Mouse (Mus musculus) layer of hippocampus, postnatal 14 days (tissue): ENCODE measurements around the gene Gm9048. TPM values are rescaled to one million over a fixed set of nuclear protein-coding genes. Genes with fewer than 3 reads are reported as not detected.
"Not testable (repeated sequence)": the region's sequence is repeated elsewhere in the genome, so short reads cannot be mapped to it uniquely, and the experiment has no call there.

ENCODE experiments used
- DNase-seq, 2 experiments: peaks; one replicate each; pipeline ENCODE4 v3.0.0; 2021 to 2022; ENCODE audit warnings: low spot score in 2 of 2, mixed read lengths in 1 of 2
- long read RNA-seq, 2 experiments: library from polyadenylated mRNA; stranded (forward); transcript quantifications; one replicate each; pipeline ENCODE4 v2.0.0; 2021
- total RNA-seq, 2 experiments: library from RNA; stranded (reverse); gene quantifications; 2 replicates each; pipeline ENCODE4 v1.2.3; 2021

The Gm9048 gene
- total RNA-seq = under 1 TPM in 1 of 2 experiments, not detected in 1; 0.21 TPM
- long read RNA-seq, experiment 1 = 0 reads
- long read RNA-seq, experiment 2 = 0 reads

DNA sequence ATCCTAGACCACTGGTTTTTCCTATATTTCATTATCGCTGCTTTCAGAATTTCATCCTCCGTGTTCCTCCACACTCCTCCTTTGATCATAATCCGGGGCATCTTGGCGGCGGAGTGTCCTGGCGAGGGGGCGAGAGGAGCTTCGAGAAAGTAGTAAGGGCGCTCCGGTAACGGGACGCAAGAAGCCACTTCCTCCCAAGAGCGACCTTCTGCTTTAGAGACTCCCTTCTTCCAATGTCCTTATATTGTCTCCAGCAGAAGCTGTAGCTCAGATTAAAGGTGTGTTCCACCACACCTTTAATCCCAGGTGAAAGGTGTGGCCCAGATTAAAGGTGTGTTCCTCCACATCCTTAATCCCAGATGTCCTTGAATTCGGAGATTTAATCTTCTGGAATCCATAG lies at the start of gene Gm9048:
Gene Gm9048, minus strand, starts transcription at position 101 of the 400 bp plus-strand sequence.
- DNase-seq = not testable (repeated sequence)

DNA sequence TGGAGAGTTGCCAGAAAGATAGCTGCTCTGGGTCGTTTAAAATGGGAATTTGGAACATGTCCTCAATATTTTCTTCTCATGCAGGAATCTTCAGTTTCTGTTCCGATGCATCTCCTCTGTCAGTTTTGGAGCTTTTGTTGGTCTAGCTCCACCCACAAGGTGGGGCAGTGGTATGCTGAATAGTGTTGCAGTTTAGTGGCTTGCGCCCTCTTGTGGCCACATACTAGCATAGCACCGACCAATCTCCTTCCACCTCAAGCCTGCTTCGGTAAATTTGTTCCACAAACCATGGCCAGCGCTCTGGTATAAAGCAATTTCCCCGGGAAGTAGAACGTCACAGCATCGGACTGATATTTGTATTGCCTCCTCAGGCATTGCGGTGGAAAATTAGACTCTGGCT lies 22.0 kb upstream of the Gm9048 start:
- peak; percentile 82 to 94 for DNase-seq

DNA sequence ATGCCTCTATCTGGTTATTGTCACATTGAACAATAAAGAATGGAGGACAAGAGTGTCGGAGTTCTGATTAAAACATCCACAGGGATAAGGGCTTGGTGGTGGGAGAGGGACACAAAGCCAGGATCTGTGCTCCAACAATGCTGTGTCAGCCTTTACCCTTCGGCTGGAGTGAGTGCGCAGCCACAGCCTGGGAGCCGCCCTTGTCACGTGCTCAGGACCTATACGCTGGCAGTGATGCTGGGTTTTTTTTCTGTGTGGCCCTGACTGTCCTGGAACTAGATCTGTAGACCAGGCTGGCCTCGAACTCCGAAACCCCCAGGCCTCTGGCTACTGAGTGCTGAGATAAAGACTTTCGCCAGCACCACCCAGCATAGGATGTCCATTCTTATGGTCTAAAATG lies 21.0 kb upstream of the Gm9048 start:
- no peak for DNase-seq

DNA sequence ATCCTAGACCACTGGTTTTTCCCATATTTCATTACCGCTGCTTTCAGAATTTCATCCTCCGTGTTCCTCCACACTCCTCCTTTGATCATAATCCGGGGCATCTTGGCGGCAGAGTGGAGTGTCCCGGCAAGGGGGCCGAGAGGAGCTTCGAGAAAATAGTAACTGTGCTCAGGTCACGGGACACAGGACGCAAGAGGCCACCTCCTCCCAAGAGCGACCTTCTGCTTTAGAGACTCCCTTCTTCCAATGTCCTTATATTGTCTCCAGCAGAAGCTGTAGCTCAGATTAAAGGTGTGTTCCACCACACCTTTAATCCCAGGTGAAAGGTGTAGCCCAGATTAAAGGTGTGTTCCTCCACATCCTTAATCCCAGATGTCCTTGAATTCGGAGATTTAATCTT lies 5.5 kb upstream of the Gm9048 start, which contains the start of gene Gm9049:
Gene Gm9049, minus strand, starts transcription at position 101 of the 400 bp plus-strand sequence.
- DNase-seq = not testable (repeated sequence)

DNA sequence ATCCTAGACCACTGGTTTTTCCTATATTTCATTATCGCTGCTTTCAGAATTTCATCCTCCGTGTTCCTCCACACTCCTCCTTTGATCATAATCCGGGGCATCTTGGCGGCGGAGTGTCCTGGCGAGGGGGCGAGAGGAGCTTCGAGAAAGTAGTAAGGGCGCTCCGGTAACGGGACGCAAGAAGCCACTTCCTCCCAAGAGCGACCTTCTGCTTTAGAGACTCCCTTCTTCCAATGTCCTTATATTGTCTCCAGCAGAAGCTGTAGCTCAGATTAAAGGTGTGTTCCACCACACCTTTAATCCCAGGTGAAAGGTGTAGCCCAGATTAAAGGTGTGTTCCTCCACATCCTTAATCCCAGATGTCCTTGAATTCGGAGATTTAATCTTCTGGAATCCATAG lies 5.3 kb downstream of the Gm9048 start, which contains the start of gene Gm9046:
Gene Gm9046, minus strand, starts transcription at position 101 of the 400 bp plus-strand sequence.
- not testable (repeated sequence) for DNase-seq

DNA sequence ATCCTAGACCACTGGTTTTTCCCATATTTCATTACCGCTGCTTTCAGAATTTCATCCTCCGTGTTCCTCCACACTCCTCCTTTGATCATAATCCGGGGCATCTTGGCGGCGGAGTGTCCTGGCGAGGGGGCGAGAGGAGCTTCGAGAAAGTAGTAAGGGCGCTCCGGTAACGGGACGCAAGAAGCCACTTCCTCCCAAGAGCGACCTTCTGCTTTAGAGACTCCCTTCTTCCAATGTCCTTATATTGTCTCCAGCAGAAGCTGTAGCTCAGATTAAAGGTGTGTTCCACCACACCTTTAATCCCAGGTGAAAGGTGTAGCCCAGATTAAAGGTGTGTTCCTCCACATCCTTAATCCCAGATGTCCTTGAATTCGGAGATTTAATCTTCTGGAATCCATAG lies 10.7 kb downstream of the Gm9048 start, which contains the start of gene Gm9045:
Gene Gm9045, minus strand, starts transcription at position 101 of the 400 bp plus-strand sequence.
- not testable (repeated sequence) for DNase-seq

DNA sequence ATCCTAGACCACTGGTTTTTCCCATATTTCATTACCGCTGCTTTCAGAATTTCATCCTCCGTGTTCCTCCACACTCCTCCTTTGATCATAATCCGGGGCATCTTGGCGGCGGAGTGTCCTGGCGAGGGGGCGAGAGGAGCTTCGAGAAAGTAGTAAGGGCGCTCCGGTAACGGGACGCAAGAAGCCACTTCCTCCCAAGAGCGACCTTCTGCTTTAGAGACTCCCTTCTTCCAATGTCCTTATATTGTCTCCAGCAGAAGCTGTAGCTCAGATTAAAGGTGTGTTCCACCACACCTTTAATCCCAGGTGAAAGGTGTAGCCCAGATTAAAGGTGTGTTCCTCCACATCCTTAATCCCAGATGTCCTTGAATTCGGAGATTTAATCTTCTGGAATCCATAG lies 16.2 kb downstream of the Gm9048 start, which contains the start of gene Gm9044:
Gene Gm9044, minus strand, starts transcription at position 101 of the 400 bp plus-strand sequence.
- DNase-seq = not testable (repeated sequence)

DNA sequence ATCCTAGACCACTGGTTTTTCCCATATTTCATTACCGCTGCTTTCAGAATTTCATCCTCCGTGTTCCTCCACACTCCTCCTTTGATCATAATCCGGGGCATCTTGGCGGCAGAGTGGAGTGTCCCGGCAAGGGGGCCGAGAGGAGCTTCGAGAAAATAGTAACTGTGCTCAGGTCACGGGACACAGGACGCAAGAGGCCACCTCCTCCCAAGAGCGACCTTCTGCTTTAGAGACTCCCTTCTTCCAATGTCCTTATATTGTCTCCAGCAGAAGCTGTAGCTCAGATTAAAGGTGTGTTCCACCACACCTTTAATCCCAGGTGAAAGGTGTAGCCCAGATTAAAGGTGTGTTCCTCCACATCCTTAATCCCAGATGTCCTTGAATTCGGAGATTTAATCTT lies 21.6 kb downstream of the Gm9048 start, which contains the start of gene Gm9040:
Gene Gm9040, minus strand, starts transcription at position 101 of the 400 bp plus-strand sequence.
- not testable (repeated sequence) for DNase-seq

DNA sequence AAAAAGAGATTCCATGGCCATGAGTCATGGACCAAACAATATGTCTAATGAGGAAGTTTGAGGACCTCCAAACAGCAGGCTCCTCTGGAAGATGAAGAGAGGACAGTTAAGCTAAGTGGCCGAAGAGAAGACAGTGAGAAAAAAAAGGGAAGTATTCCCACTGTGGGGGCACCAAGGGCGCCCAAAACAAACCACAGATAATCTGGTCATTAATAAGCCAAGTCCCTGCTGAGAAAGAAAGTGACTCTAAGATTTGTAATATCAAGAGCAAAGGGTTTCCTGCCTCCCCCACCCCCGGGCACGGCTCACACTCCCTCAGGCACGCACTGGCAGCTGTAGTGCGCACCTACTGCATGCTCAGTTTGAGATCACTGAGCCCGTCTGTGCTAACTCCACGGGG lies 29.5 kb downstream of the Gm9048 start:
- no peak for DNase-seq

DNA sequence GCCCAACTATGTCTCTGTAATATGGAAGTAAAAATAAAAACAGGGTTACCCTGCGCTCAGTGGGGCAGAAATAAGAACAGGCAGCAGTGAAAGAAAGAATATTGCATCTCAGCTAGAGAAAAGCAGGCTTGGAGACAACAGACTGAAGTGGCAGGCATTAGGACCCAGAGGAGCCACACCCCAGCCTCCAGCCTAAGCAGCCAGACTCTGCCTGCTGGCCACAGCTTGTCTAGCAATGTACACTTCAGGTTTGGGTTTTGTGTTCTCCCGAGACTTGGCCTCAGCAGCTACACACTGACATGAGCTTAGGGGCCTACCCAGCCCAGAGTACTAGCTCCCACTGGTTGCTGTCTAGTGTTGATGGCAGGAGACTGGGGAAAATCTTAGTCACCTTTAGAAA lies 46.3 kb downstream of the Gm9048 start:
- not testable (repeated sequence) for DNase-seq

Other genes starting within 250 kb of the Gm9048 start
- gene Mdm1, start 206.9 kb downstream of the Gm9048 start, total RNA-seq = 10 to 100 TPM; 11.0 to 13.1 TPM
- not detected for gene Il22, start 143.7 kb downstream of the Gm9048 start, total RNA-seq
- gene Gm32717, start 107.9 kb downstream of the Gm9048 start, total RNA-seq = under 1 TPM; 0.69 to 0.91 TPM
- gene Gm32802, start 90.0 kb downstream of the Gm9048 start, total RNA-seq = under 1 TPM; 0.69 to 0.91 TPM
- gene Iltifb, start 53.6 kb downstream of the Gm9048 start, total RNA-seq = not detected
- not detected for gene Gm9040, start 21.7 kb downstream of the Gm9048 start, total RNA-seq
- gene Gm9044, start 16.3 kb downstream of the Gm9048 start, total RNA-seq = not detected
- not detected for gene Gm9045, start 10.8 kb downstream of the Gm9048 start, total RNA-seq
- gene Gm9046, start 5.4 kb downstream of the Gm9048 start, total RNA-seq = not detected
- not detected for gene Gm9049, start 5.4 kb upstream of the Gm9048 start, total RNA-seq
- gene Ifng, start 92.4 kb upstream of the Gm9048 start, total RNA-seq = not detected